Mouse (Mus musculus) ovary, postnatal 10 days (tissue): Measurements from ENCODE around the gene Incenp.
"Not testable (repeated sequence)": the region's sequence is repeated elsewhere in the genome, so short reads cannot be mapped to it uniquely, and the experiment has no call there.

Experiments used
- DNase-seq: peaks from one replicate; pipeline ENCODE4 v3.0.0; 2022; ENCODE audit warnings: low spot score

Incenp gene

GRCm38 (mm10) chr19:9918176-9918861 is 19.0 kb upstream of the Incenp start:
- no peak for DNase-seq

DNA sequence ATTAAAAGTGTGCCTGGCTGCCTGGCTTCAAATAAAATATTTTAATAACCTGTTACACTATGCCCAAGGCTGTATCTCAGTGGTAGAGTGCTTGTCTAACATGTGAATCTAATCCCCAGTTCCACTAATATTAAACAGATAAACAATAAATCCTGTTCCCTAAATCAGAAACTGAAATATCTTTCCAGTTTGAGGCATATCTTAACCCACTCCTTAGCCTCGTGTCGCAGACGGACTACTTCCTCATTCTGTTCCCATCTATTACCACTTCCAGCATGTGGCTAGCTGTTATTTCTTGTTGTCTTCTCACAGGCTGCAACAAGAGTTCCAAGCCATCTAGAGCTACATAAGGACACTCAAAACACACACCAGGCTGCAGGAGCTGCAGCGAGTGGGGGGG is 18.4 kb upstream of the Incenp start:
- DNase-seq: no peak

DNA sequence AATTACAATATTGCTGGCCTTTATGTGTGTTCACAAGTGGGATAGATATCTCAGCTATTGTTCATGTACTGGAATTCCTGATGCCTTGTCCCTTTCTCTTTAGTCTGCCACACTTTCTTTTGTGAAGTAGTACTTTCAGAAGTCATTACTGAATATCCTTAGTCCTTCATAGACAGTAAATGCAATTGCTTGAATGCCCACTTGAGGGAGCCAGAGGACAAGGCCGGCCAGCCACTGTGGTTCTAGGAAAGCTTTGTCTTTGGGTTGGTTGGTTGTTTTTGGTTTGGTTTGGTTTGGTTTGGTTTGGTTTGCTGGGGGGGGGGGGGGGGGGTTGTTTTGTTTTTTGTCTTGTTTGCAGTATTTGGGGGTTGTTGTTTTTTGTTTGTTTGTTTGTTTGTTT is 16.6 kb upstream of the Incenp start:
- DNase-seq: peak; percentile 53

DNA sequence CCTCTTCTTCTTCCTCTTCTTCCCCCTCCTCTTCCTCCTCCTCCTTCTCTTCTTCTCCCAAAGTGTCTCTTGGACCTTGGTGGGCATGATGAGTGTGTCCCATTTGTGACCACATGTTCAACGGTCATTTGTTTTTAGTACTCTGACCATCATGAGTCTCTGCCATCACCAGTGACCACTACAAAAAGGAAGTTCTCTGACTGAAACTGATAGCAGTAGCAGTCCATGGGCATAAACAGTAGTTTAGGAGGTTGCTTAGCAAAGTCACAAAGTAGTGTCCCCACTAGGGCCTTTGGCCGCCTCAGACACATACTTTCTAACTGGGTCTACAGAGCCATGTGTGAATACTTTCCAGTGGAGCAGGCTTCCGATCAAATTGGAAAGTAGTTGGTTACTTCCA is 15.0 kb upstream of the Incenp start:
- no peak for DNase-seq

GRCm38 (mm10) chr19:9913784-9914183 is 14.4 kb upstream of the Incenp start:
- DNase-seq: no peak

DNA sequence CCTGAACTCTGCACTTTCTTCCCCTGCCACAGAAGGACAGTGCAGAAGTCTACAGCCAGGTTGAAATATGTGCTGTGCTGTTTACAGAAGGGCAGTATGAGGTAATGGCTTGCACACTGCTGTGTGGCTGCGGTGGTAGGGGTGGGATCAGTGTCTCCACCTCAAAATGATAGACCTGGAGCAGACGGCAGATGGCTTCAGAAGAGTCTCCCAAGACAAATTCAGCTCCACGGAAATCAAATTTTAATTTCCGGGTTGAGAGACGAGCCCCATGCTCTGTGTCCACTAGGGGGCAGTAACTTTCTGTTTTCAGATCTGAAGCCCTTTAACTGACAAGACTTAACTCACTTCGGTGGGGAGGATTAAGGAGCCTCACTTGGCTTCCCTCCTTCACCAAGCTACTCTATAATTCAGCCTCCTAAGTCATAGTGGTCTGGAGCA is 12.0 kb upstream of the Incenp start:
- no peak for DNase-seq

- no peak for DNase-seq
Measured at GRCm38 (mm10) chr19:9909351-9909750, 10.0 kb upstream of the Incenp start.

GRCm38 (mm10) chr19:9900696-9901095 is 1.3 kb upstream of the Incenp start:
- not testable (repeated sequence) for DNase-seq

- no peak for DNase-seq
Measured at GRCm38 (mm10) chr19:9899780-9900146, 412 bp upstream of the Incenp start.

DNA sequence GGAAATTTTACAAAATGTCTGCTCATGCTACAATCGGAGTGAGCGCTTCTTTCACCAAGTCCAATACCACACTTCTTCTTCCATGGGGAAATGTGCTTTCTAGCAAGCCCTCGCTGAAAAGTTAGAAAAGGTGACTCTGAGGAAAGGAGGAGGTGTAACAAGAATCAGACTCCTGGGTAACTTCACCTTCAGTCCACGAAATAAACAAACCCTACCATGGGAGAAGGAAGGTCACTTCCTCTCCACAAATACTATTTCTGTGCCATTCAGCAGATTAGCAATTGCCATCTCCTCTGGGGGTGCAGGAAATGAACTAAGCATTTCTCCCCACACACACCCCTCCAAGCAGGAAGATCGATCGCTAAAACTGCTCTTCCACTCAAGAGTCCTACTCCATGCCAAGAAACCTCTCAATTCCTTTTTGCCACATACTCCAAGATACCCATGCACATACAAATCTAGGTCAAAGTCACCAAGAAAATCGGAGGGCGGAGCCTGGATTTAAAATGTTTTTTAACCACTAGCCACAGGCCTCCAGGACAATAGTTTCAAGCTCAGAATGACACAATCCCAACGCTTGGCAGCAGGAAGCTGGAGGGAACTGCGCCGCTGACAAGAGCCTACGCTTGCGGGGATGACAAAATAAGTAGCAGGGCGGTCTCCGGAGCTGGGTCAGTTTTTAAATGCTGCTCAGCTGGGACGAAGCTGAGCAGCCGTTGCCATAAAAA is 848 bp downstream of the Incenp start:
- DNase-seq: no peak

DNA sequence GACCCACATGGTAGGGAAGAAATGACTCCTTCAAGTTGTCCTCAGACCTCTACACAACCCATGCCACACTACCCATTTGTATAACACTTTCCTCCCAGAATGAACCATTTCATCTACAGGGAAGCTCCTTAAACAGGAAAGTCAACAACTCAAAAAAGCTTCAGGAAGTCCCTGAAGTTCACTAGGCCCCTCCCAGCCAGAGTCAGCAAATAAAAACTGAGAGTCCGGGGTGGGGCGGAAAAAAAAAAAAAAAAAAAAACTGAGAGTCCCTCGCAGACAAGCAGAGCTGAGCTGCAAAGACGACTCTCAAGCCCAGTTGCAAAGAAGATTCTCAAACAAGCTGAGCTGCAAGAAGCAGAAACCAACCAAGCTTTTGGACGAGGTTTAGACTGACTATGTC is 3.3 kb downstream of the Incenp start:
- DNase-seq: no peak

GRCm38 (mm10) chr19:9886771-9887170 is 12.6 kb downstream of the Incenp start:
- DNase-seq: no peak

DNA sequence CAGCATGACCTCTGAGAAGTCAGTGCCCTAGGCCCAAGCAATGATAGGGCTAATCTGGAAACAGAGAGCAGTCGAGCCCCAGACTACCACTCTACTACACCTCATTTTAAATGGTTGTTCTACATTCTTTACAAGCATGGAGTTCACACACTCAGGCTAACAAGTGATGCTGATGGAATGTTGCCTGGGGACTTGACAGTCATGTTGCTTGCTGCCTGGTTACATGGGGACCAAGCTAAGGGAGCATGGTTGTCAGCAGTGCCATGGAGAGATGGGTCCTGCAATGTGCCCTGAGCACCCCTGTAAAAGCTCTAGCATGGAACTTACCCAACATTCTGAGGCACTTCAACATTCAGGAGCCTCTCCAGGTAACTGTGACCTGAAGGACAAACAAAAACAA is 13.0 kb downstream of the Incenp start:
- no peak for DNase-seq

GRCm38 (mm10) chr19:9878186-9878835 is 21.0 kb downstream of the Incenp start:
- no peak for DNase-seq

DNA sequence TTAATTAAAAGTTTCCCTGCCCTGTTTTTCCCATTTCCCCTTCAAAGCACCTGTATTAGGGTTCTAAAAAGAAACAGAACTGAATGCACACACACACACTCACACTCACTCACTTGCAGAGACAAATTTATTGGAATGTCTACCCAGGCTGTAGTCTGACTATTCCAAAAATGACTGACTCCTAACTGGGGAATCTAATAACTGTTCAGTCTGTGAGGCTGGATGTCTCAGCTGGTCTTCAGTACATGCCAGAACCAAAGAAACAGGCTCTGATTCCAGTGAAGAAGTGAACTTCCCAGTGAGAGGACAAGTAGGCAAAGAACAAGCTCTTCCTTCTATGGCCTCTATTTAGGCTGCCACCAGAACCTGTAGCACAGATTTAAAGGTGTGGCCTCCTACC is 33.9 kb downstream of the Incenp start:
- DNase-seq: no peak

DNA sequence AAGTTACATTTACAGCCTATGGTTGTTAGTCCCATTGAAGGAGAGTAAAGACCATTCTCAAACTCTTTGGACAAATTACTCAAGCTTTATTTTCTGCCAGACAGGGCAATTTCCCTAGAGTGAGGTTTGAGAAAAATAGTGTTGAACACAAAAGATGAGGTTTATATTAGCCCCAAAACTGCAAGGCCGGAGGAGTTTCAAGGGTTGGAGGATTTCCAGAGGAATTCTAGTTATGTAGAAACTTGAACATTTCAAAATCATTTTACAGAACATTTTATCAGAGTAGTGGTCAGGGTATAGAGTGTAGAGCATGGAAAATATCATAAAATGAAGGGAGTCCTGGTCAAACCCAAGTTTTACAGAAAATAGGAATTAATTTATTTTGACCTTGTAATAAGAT is 34.5 kb downstream of the Incenp start:
- DNase-seq: no peak

GRCm38 (mm10) chr19:9860821-9861220 is 38.5 kb downstream of the Incenp start:
- not testable (repeated sequence) for DNase-seq

DNA sequence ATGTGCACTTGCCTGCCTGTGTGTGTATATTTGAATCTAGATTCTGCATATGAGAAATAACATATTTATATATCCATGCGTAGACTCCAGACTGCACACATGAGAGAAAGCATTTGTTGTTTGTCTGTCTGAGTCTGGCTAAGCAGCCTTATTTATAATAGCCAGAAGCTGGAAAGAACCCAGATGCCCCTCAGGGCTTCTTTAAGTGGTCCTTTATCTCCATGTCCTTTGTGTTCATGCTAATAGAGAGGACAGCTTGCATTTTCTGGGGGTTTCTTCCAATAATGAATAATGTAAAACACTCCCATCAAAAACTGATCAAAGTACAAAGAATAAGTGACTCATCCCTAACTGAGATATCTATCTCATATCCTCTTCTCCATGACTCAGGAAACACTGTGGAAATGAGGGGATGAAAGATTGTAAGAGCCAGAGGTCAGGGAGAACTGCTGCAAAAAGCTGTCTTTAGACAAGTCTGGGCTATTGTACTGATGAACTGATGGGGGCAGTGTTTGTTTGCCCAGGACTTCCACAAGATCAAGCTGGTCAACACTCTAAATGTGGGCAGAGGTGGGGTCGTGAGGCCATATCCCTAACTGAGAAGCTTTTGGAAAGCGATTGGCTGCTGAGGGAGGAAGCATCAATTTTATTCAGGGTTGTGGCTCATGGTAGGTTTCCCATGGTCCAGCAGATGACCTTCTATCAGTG is 49.8 kb downstream of the Incenp start:
- not testable (repeated sequence) for DNase-seq

DNA sequence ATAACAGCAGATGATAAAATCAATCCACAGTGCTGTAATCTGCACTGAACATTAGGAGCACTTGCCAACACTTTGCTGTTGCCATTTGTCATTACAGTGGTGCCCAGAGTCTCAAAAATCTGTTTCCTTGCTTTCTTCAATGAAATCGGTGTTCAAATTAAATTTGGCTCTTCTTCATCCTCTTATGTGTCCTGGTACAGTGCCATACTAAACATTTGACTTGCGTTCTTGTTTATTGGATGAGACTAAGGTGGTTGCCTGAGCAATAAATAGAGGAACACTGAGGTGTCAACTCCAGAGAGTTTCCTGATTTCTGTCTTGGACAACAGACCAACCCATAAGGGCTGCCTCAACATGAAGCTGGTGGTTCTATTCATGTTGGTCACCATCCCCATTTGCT is 52.1 kb downstream of the Incenp start, which contains the start of gene Scgb2a2:
Gene Scgb2a2 (plus strand): TSS at position 301 of the 400 bp plus-strand sequence.
- DNase-seq: no peak

DNA sequence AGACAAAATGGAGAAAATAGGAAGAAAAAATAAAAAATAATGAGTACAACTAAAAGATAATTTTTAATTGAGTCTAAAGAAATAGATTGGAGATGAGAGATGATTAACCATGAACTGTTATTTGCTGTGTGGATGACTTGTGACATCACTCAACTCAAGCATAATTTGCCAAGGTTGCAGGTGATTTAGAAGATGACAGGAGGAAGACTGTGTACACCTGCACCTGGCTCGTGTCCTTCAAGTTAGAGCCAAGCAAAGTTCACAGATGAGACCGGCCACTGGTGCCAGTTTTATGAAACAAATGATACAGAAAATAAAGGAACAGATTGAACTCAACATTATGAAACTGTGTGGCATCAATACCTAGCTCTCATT is 62.0 kb downstream of the Incenp start:
- no peak for DNase-seq

DNA sequence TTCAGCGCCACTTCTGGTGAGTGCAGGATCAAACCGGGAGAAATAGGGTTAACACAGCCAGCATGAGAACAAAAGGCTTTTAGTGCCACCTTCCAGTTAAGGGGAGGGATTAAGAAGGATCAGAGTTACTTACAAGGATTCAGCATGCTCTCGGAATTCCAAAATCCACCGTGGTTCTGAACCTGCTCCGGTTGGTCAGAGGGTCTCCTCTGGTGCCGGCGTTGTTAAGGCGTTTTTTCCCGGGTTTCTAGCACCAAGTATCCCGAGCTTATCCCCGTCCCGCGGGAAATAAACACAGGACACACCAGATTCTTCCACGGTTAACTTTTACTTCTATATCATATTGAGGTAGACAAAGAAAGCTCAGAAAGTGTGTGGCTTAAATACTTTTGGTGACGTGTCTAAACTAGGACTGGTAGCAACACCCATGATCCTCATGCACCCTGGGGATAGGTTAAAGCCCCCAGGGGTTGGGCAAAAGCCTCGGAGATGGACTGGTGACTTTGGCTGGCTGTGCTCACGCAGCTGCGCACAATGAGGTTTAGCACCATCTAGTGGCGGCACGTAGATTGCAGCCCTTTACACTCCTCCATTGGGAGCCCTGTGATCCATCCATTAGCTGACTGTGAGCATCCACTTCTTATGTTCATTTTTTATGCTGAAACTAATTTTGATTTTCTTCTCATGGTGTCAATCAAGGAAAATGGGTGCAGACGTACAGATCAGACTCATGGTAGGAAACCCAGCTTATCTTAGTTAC is 62.6 kb downstream of the Incenp start:
- peak; percentile 13 for DNase-seq
